Mouse (Mus musculus) urinary bladder, postnatal 14 days (tissue): ENCODE measurements around the gene Stk17b.
A peak's percentile ranks its signal among the peaks of the same experiment; 100 is the strongest.

ENCODE experiments used
- DNase-seq: peaks from one replicate; pipeline ENCODE4 v3.0.0; 2021; ENCODE audit warnings: low spot score

Gene Stk17b

DNA sequence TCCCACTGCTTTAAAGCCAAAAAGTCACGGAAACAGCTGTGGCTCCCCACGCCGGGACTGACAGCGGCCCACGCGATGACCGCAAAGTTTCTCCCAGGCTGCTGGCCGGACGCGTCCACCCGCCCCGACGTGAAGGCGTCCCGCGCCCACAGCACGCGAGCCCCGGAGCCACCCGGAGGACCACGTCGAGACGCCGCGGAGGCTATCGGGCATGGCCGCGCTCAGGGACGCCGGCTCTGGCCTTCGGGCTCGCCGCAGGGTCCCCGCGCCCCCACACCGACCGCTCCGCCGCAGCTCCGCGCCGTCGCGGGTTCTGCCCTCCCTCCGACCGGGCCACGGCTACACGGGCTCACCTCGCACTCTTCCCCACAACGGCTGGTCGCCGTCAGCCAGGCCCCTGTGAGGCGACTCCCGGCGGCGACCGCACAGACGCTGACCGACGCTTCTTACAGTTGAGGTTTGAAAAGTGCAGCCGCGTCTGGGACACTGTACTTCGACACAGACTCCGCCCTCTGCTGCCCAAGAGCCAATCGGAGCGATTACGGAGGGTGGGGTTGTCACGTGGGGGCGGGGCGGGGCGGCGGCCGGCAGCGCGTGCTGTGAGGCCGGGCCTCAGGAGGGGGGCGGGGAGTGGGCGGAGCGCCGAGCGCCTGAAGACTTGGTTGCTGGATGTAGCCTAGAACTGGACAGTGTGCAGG is at the start of gene Stk17b:
Gene Stk17b, minus strand, starts transcription at position 504 of the 698 bp plus-strand sequence.
- peak; percentile 95 for DNase-seq

GRCm38 (mm10) chr1:53830286-53830685 is 45.3 kb upstream of the Stk17b start:
- DNase-seq, result no peak

GRCm38 (mm10) chr1:53829089-53829488 is 44.1 kb upstream of the Stk17b start:
- no peak for DNase-seq

DNA sequence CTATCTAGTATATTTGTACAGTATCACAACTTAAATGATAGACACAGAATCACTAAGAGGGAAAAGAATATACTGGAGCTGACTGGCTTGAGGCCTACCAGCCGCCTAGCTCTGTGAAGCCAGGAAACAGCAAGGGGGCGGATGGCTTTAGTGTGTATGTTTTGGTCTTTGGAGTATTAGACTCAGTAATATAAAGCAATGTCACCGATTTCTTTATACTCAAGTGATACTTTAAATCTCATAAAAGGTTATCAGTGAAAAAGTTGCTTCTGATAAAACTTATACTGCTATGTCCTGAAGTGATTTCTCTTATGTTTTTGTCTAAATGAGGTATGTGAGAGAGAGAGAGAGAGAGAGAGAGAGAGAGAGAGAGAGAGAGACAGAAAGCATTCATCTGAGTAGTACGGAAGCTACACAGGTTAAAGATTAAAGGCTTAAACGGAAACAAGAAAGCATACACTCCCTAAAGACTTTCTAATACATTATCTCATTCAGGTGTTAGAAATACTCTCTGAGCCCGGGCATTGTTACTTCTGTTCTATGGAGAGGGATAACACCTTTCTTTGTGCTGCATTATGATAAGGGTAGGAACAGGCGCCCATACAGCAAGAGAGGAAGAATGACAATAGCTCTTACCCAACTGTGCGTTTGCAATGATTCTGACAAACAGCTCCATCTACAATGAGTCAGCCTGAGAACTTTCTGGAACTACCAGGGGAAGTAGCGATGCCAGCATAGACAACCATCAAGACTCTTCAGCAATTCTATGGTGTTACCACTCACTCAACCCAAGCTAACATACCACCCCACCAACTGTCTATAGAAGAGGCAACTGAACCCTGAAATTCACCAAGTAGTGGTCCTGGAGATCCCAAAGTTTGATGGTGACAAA is 39.7 kb upstream of the Stk17b start:
- DNase-seq, result no peak

- peak; percentile 32 for DNase-seq
Observed at GRCm38 (mm10) chr1:53823687-53824445, 38.8 kb upstream of the Stk17b start.

GRCm38 (mm10) chr1:53821983-53822382 is 37.0 kb upstream of the Stk17b start:
- peak; percentile 60 for DNase-seq

DNA sequence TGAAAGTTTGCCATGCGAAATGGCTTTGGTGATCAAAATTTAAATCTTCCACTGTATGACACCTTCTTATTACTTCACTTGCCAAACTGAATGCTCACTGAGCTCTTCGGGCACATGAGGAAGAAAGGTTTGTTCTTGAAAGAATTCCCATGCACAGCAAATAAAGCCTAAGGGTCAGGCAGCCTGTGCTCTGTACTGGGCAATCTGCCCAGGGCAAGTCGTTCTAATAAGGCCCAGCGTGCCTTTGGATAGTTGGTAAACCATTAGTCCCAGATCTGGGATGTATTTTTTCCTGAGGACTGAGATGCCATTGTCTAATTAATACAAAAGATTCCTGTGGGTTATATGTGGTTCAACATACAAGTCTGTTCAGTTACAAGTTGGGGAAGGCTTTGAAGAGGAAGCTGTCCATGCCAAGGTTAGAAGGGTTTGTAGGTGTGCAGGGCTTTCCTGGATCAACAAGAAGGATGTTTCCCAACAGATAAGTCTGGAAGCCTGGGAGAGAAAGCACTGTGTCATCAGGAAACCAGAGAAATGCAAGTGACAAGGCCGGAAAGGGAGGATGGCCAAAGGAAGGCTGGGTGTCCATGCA is 35.1 kb upstream of the Stk17b start:
- no peak for DNase-seq

- DNase-seq, result no peak
Observed at GRCm38 (mm10) chr1:53818072-53818862, 33.2 kb upstream of the Stk17b start.

- no peak for DNase-seq
Observed at GRCm38 (mm10) chr1:53816353-53816752, 31.3 kb upstream of the Stk17b start.

- DNase-seq, result peak; percentile 22
Observed at GRCm38 (mm10) chr1:53814077-53814705, 29.2 kb upstream of the Stk17b start.

DNA sequence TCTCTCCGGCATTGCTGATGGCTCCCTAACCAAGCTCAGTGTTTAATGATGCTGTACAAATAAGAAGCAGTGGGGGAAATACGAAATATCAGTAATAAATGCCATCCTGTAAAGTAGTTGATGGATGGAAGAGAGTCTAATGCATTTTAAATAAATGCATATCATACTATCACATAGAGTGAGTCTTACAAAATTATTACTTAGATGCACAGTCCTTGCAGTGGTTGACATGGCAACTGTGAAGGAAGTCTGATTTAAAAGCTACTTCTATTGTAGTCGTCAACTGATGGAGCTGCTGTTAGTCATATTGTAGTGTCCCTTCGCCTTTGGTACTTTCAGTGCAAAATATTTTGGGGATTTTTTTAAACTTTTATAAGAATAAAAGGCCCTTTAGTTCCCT is 26.9 kb upstream of the Stk17b start:
- no peak for DNase-seq

DNA sequence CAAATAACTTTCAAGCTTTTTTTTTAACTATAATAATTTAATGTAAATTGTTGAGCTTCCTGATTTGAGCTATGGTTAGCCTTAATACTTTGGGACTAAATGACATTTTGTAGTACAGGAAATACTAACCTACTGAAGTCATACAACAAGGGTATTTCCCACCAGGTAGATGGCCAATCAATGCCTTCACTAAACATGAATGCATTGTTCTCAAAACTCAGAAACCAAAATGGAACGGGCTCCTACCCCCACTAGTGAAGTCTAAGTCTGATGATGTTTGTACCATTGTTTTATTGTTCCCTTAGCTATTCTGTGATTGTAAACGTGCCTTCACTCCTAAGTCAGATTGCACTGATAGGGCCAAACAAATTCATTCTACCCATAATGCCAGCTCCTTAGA is 23.2 kb upstream of the Stk17b start:
- DNase-seq, result no peak

- no peak for DNase-seq
Observed at GRCm38 (mm10) chr1:53797811-53798210, 12.8 kb upstream of the Stk17b start.

DNA sequence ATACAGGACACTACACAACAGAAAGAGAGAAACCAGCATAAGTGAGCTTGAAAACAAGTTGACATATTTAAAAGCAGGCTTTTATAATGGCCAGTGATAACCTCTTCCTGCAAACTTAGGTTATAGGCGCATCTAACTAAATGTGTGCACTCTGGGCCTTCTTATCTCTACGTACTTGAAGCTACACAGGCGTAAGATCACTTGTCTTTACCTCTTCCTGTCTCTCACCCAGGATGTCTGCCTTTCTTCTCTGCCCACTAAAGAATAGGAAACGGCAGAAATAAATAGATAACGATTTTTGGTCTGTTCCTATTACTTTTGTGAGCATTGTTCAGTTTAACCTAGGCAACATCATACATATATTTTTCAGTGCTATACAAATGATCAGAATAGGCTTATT is 12.1 kb upstream of the Stk17b start:
- DNase-seq, result no peak

DNA sequence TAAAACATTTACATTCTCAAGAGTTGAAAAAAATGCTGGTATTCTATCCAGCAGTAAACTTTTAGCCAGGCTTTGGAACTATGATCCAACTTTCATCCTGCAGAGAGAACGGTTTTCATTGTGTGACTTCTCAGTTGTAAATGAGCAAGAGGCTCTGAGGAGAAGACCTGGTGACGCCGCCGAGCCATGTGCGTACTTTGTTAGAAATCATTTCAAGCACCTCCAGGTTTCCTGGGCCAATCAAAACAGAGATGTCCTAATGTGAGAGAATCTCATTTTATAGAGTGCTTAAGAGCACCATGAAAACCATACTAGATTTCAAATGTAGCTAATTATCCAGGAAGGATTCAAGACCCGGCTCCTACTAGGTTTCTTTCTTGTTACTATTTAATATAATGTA is 11.2 kb upstream of the Stk17b start:
- no peak for DNase-seq

- DNase-seq, result no peak
Observed at GRCm38 (mm10) chr1:53795591-53795990, 10.6 kb upstream of the Stk17b start.

GRCm38 (mm10) chr1:53795081-53795480 is 10.1 kb upstream of the Stk17b start:
- no peak for DNase-seq

DNA sequence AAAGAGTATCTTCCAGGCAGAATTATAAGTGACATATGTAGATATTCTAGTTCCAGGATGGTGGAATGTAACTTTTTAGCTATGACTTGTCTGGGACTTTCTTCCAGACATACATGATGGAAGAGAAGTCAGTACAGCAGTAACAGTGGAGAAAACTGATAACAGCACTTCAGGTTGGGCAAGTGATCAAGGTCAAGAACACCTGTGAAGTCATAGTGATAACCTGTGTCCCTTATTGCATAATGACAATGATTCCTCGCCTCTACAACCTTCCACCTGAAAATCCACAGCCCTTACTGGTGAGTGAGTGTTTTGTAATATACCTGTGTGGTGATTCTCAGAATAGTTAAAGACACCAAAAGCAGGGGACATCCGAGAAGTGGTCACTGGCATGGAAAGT is 9.3 kb upstream of the Stk17b start:
- no peak for DNase-seq

DNA sequence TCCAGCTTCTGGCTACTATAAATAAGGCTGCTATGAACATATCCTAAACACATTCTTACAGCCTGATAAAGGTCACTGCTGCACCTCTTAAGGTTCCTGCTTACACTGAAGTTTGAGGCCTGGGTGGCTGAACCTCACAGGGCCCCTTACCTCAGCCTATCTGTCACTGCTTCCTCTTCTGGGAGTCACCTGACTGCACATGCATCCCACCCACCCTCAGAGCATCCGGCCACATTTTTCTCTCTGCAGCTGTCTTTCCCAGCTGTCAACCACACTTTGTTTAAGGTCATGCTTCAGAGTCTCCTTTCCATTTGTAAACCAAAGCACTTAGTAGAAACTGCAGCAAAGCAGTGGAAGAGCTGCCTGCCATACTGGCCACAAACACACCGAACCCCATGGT is 6.3 kb upstream of the Stk17b start:
- DNase-seq, result no peak

DNA sequence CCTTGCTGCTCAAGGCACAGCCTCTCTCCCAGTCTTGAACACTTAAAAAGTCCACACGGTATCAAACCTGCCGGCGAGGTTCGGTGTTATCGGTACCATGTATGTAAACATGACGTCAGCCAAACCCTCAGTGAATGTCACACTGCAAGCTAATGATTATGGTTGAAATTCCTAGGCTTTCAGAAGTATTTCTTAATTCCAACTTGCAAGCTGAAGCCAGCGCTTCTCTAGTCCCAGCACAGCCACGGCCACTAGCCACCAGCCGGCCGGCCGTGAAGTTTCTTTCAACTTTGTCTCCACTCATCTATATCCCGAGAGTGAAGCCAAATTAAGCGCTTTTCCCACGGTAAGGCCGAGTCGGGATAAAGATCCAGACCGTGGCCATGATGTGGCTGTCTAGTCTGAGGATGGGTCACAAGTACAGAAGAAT is 718 bp downstream of the Stk17b start:
- peak; percentile 32 for DNase-seq

DNA sequence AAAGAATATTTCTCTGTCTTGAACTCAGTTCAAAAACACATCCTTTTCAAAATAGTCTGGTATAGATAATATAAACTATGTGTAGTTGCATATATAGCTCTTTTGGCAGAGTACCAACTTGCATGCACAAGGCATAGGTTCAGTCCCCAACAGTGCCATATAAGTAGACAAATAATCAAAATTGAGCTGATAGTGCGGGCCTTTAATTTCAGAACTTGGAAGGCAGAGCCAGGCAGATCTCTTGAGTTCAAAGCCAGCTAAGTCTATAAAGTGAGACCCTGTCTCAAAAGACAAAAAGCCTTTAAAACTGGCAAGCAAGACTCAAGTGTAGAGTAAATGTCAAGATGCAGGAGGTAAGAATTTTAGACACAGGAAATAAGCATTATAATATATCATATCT is 2.1 kb downstream of the Stk17b start:
- DNase-seq, result no peak
